Mouse (Mus musculus) heart, adult 2 months (tissue): ENCODE measurements around the gene Zfand5.

ENCODE experiments used
- CTCF ChIP-seq: fragments of 200-600 bp; IDR thresholded peaks from 2 replicates; pipeline ENCODE4 v1.8.1; 2022; ENCODE audit warnings: antibody characterized with exemption, mild to moderate bottlenecking, moderate library complexity
- EP300 ChIP-seq: fragments of 200-500 bp; IDR thresholded peaks from 2 replicates; pipeline ENCODE4 v1.6.1; 2011; ENCODE audit warnings: low read depth, low read length, control low read depth; ENCODE audit not compliant: insufficient read depth
- POLR2A ChIP-seq: fragments of 200-500 bp; IDR thresholded peaks from 2 replicates; pipeline ENCODE4 v1.6.1; 2011; ENCODE audit warnings: mild to moderate bottlenecking, low read depth, low read length, control low read depth; ENCODE audit not compliant: insufficient read depth

DNA sequence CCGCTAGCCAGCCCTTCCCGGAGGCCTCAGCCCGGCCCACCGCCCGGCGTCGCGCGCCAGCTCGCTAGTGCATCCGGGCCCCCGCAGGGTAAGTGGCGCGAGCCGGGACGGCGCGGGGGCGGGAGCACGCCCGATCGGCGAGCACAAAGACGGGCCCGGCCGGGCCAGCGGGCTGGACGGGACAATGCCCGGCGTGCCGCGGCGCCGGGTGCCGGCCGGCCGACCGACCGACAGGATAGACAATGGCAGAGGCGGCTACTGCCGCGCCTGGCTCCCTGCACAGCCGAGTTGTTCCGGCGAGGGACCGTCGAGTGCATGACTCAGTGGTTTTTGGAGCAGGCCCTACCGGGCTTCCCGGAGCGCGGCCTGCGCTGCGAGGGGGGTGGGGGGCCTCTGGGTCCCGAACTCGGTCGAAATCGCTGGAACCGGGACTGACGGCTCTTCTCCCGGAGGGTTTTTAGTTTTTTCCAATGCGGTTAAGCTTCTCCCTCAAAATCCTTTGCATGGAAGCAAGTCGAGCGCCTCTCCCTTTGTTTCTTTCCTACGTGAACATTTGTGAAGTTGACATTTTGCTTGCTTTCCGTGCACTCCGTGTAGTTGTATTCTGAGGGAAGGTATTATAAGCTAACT, 692 bp downstream of the Zfand5 start:
- TF ChIP-seq POLR2A (no peak), CTCF (no peak), EP300 (no peak)
